36 mouse cellular contexts compared by ENCODE assay signal in genomic region chr14:106977958-106978357, GRCm38 (mm10).
"Had no signal": no experiment of that assay in that cellular context is flagged by ENCODE, and none has a peak within 500 bp of the region (broad histone marks: within the 10 kb centered on the region; RNA-seq: fewer than 3 reads in every experiment).

No protein-coding gene starts in this region.

- H3K9ac ChIP-seq: heart, embryonic 12.5 days; heart, embryonic 13.5 days; heart, embryonic 15.5 days; hindbrain, embryonic 12.5 days; hindbrain, embryonic 13.5 days; hindbrain, embryonic 14.5 days; hindbrain, embryonic 15.5 days; intestine, embryonic 15.5 days; kidney, embryonic 15.5 days had no signal

- H3K4me1 ChIP-seq: heart, embryonic 10.5 days; heart, embryonic 12.5 days; heart, embryonic 13.5 days; heart, embryonic 15.5 days; hindbrain, embryonic 12.5 days; hindbrain, embryonic 13.5 days; hindbrain, embryonic 15.5 days; intestine, embryonic 15.5 days; kidney, embryonic 15.5 days had no signal

- DNase-seq: heart, adult 18-20 months; heart, adult 2 months; heart, postnatal 10 days; heart, postnatal 14 days; heart, postnatal 36 days; kidney, adult 11 months; kidney, adult 18-20 months; kidney, adult 2 months; kidney, adult 8-10 months; kidney, adult 9 months; kidney, postnatal 10 days; kidney, postnatal 14 days; kidney, postnatal 25 days; kidney, postnatal 36 days; kidney, postnatal 4 days; layer of hippocampus, adult 9-11 months; layer of hippocampus, postnatal 36 days had no signal

- H3K36me3 ChIP-seq: heart, embryonic 10.5 days; heart, embryonic 12.5 days; heart, embryonic 13.5 days; heart, embryonic 15.5 days; hindbrain, embryonic 10.5 days; hindbrain, embryonic 12.5 days; hindbrain, embryonic 13.5 days; hindbrain, embryonic 15.5 days; intestine, embryonic 15.5 days; kidney, embryonic 15.5 days had no signal

- H3K9me3 ChIP-seq: heart, embryonic 10.5 days; heart, embryonic 13.5 days; heart, embryonic 15.5 days; hindbrain, embryonic 10.5 days; hindbrain, embryonic 12.5 days; hindbrain, embryonic 13.5 days; intestine, embryonic 15.5 days; kidney, embryonic 15.5 days had no signal

- H3K4me2 ChIP-seq: heart, embryonic 11.5 days; heart, embryonic 12.5 days; heart, embryonic 13.5 days; heart, embryonic 15.5 days; hindbrain, embryonic 12.5 days; hindbrain, embryonic 13.5 days; hindbrain, embryonic 14.5 days; hindbrain, embryonic 15.5 days; intestine, embryonic 15.5 days; kidney, embryonic 15.5 days had no signal

- ATAC-seq: hindbrain, embryonic 16.5 days; hindbrain, postnatal 0 days; inflammation-experienced regulatory T-cells, adult 6 months; intestine, embryonic 15.5 days; intestine, embryonic 16.5 days; intestine, postnatal 0 days had no signal

- H3K27me3 ChIP-seq: heart, embryonic 12.5 days; heart, embryonic 13.5 days; heart, embryonic 15.5 days; hindbrain, embryonic 12.5 days; hindbrain, embryonic 13.5 days; hindbrain, embryonic 15.5 days; intestine, embryonic 15.5 days; kidney, embryonic 15.5 days had no signal

- H3K4me3 ChIP-seq: heart, adult 2 months; heart, embryonic 10.5 days; heart, embryonic 12.5 days; heart, embryonic 13.5 days; heart, embryonic 15.5 days; hindbrain, embryonic 10.5 days; hindbrain, embryonic 12.5 days; hindbrain, embryonic 13.5 days; hindbrain, embryonic 15.5 days; intestine, embryonic 15.5 days; kidney, embryonic 15.5 days; layer of hippocampus, adult 2 months had no signal

- H3K27ac ChIP-seq: heart, adult 2 months; heart, embryonic 10.5 days; heart, embryonic 13.5 days; heart, embryonic 15.5 days; hindbrain, embryonic 10.5 days; hindbrain, embryonic 12.5 days; hindbrain, embryonic 13.5 days; hindbrain, embryonic 14.5 days; hindbrain, embryonic 15.5 days; hindbrain, postnatal 0 days; intestine, embryonic 15.5 days; kidney, embryonic 15.5 days; kidney, postnatal 0 days; layer of hippocampus, adult 2 months had no signal
